Mouse (Mus musculus): ENCODE data around the gene Mief2. TPM values are rescaled to one million over a fixed set of nuclear protein-coding genes. Genes with fewer than 3 reads are reported as not detected.

Gene Mief2
- polyA plus RNA-seq, 1 experiment from 2014 or later, result 11.0 TPM

DNA sequence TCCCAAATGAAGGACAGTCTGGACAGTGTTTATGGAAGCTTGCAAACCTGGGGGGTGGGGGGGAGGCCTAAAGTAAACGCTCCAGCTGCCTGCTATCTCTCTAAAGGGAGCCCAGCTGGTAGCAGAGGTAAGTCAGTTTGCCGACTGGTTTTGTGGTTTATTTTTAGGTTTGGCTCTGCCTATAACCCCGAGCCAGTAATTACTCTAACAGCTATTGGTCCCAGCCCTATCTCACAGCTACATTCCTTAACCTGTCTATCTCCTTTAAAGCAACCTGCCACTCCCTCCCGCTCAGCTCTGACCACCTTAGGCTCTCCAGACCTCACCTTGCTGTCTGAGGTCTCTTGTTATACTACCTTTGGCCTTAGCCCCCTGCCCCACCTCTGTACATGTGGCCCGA lies 8.9 kb upstream of the Mief2 start:
- DNase-seq (ENCODE audit: low spot score), result no peak

DNA sequence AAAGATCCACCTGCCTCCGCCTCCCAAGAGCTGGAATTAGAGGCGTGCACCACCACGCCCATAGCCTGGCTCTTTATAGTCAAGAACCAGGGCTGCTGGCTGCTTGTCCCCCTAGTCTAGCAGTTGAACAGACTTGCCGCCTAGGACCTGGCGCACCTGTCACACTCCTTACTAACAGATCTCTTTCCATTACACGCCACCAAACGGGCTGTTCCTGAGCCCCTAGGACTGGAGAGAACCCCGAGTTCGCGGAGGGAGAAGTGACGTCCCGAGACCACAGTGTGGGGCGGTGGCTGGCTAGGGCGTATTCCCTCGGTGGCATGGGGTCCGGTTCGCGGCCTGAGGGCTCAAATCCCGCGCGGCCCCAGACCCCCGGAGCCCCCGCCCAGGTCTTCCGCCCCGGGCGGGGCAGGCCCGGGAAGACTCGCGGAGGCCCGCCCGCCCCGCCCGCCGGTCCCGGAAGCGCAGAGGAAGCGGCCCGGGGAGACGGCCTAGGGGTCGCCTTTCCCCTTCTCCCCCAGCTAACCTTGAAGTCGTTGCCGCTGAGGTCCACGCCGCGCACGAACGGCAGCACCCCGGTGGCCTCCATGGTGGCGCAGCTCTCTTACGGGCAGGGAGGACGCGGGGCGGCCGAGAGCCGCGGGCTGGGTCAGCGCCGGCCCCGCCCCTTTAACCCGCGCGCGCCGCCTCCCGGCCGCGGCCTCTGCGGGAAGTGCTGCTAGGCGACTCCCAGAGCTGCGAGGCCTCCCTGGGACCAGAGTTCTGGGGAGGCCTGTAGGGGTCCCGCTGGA lies 1.4 kb upstream of the Mief2 start, which contains the start of gene Flii:
Gene Flii (minus strand): TSS at position 663 of the 791 bp plus-strand sequence.
- DNase-seq (ENCODE audit: low spot score), result peak; percentile 80

DNA sequence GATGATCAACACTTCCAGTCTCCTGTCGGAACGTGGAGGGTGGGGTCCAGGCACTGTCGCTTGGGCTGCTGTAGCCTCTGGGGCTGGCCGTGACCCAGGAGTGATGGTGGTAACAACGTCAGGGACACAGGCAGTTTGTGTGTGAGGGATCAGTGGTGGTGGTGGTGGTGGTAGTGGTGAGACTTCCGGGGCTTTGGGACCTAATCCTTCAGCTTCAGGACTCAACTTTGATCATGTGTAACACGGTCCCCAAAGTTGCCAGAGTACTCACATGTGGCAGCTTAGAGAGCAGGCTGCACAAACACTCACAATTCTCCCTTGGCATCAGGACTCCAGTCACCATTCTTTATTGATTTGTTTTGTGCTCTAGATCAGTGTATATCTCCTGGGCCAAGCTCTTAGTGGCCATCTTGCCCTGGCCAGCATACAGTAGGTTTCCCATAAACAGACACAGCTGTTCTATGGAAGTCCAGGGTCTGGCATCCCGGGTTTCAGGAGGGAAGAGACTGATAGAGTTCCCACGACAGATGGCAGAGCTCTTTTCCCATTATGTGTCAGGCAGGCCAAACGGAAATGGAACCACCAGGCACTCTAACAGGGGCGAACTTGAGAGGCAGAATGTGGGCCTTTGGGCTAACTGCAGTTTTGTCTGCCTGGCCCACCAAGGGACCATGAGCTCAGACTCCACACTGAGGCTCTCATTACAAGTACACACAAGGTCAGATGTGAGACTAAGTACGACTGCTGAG lies 632 bp upstream of the Mief2 start:
- DNase-seq (ENCODE audit: low spot score), result no peak

DNA sequence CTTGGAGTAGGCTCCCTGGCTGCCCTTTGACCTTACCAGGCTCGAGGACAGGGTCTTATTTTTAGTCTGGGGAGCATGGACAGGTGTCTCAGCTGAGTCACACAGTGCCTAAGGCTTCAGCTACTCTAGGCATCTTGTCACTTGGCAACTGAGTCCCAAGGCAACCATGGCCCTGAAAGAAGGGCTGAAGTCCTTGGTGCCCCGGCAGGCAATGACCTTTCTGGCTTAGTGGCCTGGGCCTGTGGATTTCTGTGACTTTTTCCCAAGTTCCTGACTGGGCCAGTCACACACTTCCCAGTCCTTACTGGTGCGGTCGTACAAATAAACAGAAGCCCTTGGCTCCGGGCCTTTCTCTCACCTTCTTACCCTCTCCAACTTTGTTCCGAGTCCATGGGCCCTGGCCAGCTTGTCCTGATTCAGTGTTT lies 1.0 kb downstream of the Mief2 start:
- DNase-seq (ENCODE audit: low spot score), result no peak

DNA sequence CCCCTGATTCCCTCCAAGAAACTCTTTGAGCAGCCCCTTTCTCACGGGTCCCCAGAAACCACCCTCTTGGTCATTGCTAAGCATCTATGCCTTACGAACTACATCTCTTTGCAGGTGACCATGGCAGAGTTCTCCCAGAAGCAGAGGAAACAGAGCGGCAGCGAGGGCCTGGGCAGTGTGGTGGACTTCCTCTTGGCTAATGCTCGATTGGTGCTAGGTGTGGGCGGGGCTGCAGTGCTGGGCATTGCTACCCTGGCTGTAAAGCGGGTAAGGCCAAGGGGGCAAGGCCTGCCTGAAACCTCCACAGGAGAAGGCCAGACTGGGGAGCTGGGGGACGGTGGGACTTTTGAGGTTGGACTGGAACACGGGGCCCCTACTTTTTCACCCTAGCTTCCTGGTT lies 2.0 kb downstream of the Mief2 start:
- DNase-seq (ENCODE audit: low spot score), result no peak

DNA sequence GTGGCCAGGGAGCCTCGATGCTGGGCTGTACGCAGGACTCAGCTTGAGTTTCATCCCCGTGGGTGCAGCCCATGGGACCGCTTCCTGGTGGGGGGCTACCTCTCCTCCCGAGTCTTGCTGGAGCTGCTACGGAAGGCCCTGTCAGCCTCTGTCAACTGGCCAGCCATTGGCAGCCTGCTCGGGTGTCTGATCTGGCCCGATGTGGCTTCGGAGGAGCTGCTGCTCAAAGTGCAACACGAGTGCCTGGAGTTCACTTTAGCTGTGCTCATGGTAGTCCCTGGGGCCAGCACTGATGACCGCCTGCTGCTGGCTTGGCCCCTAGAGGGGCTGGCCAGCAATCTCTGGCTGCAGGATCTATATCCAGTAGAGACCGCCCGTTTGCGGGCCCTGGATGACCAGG lies 3.1 kb downstream of the Mief2 start:
- DNase-seq (ENCODE audit: low spot score), result no peak

DNA sequence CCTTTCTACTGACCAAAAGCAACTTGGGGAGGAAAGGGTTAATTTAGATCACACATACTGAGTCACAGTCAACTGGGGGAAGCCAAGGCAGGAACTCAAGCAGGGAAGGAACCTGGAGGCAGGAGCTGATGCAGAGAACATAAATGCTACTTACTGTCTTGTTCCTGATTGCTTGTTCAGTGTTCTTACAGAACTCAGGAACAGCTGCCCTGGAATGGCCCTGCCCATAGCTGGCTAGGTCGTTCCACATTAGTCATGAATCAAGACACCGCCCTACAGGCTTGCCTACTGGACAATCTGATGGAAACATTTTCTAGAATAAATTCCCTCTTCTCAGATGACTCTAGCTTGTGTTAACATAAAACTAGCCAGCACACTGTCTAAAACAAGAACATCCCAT lies 6.0 kb downstream of the Mief2 start:
- DNase-seq (ENCODE audit: low spot score), result no peak

DNA sequence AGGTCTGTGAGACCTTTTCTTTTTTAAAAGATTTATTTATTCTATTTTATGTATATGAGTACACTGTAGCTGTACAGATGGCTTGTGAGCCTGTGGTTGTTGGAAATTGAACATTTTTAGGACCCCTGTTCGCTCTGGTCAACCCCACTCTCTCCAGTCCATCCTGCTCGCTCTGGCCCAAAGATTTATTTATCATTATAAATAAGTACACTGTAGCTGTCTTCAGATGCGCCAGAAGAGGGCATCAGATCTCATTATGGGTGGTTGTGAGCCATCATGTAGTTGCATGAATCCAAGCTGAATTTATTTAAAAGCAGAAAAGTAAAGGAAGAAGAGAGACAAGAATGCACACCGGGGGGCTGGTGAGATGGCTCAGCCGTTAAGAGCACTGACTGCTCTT lies 7.0 kb downstream of the Mief2 start:
- DNase-seq (ENCODE audit: low spot score), result no peak

DNA sequence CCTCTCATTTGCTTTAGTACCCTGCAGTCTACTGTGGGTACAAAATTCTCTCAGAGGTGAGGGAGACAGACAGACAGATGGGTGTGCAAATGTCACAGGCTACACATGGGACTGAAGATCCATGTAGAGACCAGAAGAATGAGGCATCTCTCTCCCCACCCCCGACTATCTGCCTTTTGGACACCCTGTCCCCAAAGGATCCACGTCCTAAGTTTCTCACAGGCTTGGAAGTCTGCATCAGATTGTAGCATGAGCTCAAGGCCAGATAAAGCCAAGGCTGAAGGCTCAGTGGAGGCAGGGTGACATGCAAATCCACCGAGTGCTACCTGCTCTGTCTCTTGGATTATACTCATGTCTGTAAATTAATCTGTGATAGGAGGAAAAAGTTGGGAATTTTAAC lies 8.3 kb downstream of the Mief2 start:
- DNase-seq (ENCODE audit: low spot score), result no peak

DNA sequence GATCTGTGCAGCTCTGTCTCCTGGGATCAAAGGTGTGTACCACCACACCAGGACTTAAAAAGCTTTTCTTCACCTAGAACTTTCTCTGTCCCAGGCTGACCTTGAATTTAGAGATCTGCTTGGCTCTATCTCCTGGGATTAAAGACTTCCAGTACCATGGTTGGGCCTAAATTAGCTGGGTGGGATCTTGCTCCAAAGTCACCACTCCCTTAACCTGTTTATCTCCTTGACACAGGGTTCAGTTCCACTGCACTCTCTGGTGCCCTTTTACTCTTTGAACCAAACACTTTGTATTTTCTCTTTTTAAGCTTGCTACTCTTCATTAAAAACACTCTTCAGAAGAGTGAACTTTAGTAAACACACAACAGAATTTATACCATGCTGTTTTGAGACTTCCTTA lies 9.3 kb downstream of the Mief2 start:
- DNase-seq (ENCODE audit: low spot score), result no peak

DNA sequence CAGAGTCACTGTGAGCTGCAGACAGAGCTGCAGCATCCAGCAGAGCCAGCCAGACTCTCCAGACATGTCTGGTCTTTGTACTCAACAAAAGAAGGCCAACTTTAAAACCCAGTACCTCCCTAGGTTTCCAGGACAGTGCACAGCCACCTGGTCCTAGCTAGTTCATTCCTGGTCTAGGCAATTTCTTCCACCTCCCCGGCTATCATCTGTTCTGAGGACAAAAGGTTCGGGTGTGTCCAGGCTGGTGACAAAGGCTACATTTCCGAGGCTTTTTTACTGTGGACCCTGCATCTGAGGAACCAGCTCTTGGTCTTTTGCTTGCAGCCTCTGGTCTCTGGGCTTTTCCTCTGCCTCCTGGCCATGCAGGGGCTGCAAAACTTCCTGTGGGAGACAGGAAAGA lies 12.1 kb downstream of the Mief2 start:
- no peak for DNase-seq (ENCODE audit: low spot score)

DNA sequence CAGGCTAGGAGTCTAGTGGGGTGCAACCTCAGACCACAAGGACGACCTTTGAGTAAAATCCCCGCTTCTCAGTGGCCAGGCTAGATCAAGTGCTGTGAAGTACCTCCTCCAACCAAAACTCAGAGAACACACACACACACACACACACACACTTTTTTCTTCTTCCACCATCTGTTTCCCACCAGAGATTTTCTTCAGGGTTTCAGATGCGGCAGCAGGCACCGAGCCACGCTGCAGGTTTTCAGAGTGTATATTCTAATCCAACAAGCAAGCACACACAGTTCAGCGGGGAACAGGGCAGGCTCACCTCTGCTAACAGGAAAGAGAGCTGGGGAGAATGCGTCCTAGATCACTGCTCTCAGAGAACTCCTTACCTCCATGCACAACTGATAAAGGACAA lies 27.4 kb downstream of the Mief2 start:
- no peak for DNase-seq (ENCODE audit: low spot score)

DNA sequence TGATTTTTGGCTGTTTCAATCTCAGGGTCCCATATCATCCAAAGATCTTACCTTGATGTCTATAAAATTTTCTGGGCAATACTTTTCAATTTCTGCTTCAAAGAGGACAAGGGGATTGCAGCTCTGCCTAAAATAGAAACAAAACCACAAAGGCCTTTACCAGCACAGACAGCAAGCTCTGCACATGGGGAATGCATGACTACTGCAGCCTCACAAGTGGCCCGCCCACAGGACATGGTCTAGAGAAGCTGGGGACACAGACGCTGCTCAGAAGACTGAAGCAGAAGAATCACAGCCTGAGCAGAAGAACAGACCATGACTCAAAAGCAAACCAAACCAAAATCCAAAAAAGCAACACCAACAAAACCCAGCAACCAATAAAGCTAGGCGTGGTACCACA lies 33.5 kb downstream of the Mief2 start:
- DNase-seq (ENCODE audit: low spot score), result no peak

DNA sequence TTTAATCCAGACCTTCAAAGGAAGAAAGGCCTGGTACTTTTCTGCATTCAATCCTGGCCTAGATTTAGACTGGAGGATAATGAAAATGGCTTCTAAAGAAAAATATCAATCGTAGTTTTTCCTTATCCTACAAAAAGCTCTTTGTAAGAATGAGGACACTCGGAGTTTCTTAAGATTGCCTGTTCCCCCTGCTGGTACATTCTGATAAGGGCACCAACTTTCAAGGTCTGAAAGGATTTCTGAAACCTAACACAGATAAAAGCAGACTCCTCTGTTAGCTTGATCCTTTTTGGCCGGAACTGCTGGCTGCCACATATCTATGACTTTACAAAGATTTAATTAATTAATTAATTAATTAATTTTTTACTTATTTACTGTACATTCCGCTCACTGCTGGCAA lies 38.8 kb downstream of the Mief2 start:
- no peak for DNase-seq (ENCODE audit: low spot score)

DNA sequence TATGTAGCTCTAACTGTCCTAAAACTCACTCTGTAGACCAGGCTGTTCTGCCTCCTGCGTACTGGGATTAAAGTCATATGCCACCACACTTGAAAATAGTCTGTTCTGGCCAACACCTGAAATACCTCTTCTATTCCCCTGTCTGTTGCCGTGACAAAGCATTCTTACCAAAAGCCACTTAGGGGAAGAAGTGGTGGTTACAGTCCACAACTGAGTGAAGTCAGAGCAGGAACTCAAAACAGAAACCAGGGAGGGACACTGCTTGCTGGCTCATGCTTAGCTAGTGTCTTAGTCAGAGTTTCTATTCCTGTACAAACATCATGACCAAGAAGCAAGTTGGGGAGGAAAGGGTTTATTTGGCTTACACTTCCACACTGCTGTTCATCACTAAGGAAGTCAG lies 41.1 kb downstream of the Mief2 start:
- no peak for DNase-seq (ENCODE audit: low spot score)

DNA sequence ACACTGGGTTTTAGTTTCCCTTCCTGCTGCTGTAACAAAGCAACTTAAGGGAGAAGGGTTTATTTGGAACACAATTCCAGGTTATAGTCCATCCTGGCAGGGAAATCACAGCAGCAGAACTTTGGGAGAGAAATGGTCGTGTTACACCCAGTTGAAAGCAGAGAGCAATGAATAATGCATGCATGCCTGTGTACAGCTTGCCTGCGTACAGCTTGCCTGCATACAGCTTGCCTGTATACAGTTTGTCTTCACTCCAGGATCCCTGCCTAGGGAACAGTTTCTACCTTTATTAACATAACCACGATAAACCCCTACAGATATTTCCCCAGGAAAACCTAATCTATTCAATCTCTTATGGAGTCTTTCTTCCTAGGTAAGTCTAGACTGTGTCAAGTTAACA lies 42.6 kb downstream of the Mief2 start:
- DNase-seq (ENCODE audit: low spot score), result no peak

DNA sequence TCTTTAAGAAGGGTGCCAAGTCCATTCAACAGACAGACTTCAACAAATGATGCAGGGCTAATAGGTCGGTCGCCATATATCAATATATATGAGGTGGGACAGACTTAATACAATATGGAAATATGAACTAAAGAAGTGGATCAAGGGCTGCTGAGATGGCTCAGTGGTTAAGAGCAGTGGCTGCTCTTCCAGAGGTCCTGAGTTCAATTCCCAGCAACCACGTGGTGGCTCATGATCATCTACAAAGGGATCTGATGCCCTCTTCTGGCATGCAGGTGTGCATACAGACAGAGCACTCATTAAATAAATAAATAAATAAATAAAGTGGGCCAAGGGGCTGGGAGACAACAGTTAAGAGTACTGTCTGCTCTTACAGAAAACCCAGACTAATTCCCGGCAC lies 44.0 kb downstream of the Mief2 start:
- DNase-seq (ENCODE audit: low spot score), result no peak

DNA sequence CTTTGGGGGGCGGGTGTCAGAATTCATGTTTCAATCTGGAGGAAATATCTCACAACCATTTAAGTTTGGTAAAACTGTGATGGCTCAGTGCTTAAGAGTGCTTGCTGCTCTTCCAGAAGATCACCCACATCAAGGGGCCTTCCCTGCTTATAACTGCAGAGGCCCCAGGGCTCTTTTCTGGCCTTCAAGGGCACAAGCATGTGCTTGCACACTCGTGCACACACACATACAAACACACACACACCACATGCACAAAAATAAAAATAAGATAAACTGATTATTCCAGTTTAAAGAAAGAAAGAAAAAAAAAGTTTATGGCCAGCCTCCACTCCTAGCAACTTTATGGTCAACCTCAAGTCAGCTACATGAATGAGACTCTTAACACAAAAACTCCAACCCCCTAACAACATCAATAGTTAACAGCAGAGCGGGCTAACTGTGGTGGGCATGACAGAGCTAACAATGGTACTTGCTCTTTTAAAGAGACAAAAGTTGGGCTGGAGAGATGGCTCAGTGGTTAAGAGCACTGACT lies 46.0 kb downstream of the Mief2 start:
- no peak for DNase-seq (ENCODE audit: low spot score)

DNA sequence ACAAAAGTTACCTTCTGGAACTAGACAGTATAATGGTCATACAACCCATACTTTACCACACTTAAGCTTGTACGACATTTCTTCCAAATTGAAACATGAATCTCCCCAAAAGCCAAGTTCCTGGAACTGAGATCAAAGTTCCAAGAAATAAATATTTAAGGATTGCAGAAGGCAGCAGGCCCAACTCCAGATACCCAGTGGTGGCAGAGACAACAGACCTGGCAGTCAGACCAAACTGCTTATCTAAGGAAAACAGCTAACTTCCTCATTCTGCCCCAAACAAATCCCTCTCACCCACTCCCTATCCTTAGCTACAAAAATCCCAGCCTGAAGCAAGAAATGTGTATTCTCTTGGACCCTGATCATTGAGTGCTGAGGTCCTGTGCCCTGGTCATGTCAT lies 46.6 kb downstream of the Mief2 start:
- no peak for DNase-seq (ENCODE audit: low spot score)

DNA sequence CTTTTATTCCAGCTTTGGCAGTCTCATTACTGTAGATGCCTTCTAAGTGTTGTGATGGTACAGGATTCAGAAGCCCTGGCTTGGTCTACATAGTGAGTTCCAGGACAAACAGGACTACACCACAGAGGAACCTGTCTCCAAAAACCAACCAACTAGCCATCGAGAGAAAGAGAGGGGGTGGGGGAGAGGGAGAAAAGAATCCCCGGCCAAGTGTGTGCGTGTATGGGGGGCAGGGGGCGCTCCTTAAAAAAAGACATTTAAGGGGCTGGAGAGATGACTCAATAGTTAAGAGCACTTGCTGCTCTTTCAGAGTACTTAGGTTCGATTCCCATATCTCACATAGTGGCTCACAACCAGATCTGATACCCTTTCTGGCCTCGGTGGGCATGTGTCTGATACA lies 47.4 kb downstream of the Mief2 start:
- DNase-seq (ENCODE audit: low spot score), result no peak

DNA sequence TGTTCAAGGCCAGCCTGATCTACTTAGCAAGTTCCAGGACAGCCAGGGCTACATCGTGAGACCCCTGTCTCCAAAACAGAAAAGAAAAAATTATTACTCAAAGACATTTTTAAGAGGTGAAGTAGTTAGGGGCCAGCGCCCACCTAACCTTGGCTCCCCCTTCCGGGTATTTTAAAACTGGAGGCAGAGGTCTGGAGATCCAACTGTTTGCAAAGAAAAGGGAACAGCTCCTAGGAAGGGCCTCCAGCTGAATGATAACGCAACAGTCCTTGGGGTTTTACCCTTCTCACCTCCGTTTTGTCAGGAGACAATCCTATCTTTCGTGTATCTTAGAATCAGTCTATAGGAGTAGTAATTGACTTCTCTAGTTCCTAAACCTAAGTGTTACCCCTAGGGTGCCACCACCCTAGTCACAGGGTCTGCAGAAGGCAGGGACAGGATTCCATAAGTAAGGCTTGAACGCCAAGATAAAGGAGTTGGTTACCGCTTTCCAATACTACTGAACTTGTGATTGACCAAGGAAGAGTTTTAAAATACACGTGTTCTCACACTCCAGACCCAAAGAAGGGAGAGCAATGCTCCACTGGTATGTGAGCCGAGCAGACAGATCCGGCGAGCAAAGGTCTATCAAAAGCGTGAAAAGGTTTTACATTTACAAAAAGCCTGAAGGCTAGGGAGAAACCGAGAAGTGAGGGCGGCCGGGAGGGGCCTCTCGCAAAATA lies 48.1 kb downstream of the Mief2 start:
- DNase-seq (ENCODE audit: low spot score), result no peak

Measured in thymus, postnatal 0 days (tissue).